Mouse (Mus musculus) hindlimb bud, embryonic 11.5 days (tissue): ENCODE measurements around the gene Raf1.
A peak's percentile ranks its signal among the peaks of the same experiment; 100 is the strongest.

Experiments used
- DNase-seq: peaks from one replicate; pipeline ENCODE4 v3.0.0-alpha.2; 2012; ENCODE audit warnings: low read depth, low spot score; ENCODE audit errors: extremely low spot score

Raf1 gene

GRCm38 (mm10) chr6:115676452-115677128 is at the start of gene Raf1:
TSS of gene Raf1 (minus strand) at chr6:115676635.
- DNase-seq = peak; percentile 89

- DNase-seq = no peak
These were observed 45.8 kb upstream of the Raf1 start for GRCm38 (mm10) chr6:115722246-115722645.

GRCm38 (mm10) chr6:115717715-115718558 is 41.5 kb upstream of the Raf1 start:
- peak; percentile 53 for DNase-seq

GRCm38 (mm10) chr6:115717101-115717652 is 40.7 kb upstream of the Raf1 start:
- DNase-seq = no peak

GRCm38 (mm10) chr6:115711261-115711660 is 34.8 kb upstream of the Raf1 start:
- DNase-seq = no peak

- DNase-seq = no peak
These were observed 26.5 kb upstream of the Raf1 start for GRCm38 (mm10) chr6:115702901-115703300.

- DNase-seq = no peak
These were observed 24.9 kb upstream of the Raf1 start for GRCm38 (mm10) chr6:115701302-115701701.

- no peak for DNase-seq
These were observed 24.3 kb upstream of the Raf1 start for GRCm38 (mm10) chr6:115700778-115701177.

GRCm38 (mm10) chr6:115698699-115699098 is 22.3 kb upstream of the Raf1 start:
- no peak for DNase-seq

- DNase-seq = no peak
These were observed 21.5 kb upstream of the Raf1 start for GRCm38 (mm10) chr6:115697739-115698558.

GRCm38 (mm10) chr6:115696707-115697215 is 20.3 kb upstream of the Raf1 start:
- DNase-seq = no peak

GRCm38 (mm10) chr6:115695124-115695523 is 18.7 kb upstream of the Raf1 start:
- DNase-seq = no peak

- no peak for DNase-seq
These were observed 18.0 kb upstream of the Raf1 start for GRCm38 (mm10) chr6:115694441-115694842.

GRCm38 (mm10) chr6:115692963-115693730 is 16.7 kb upstream of the Raf1 start:
- no peak for DNase-seq

- DNase-seq = no peak
These were observed 15.9 kb upstream of the Raf1 start for GRCm38 (mm10) chr6:115692163-115692950.

- DNase-seq = no peak
These were observed 13.7 kb upstream of the Raf1 start for GRCm38 (mm10) chr6:115690105-115690504.

GRCm38 (mm10) chr6:115688589-115688988 is 12.2 kb upstream of the Raf1 start:
- DNase-seq = no peak

GRCm38 (mm10) chr6:115687753-115688152 is 11.3 kb upstream of the Raf1 start:
- DNase-seq = no peak
